Comparison of ENCODE assay signal across 8 mouse cellular contexts in the genomic region with DNA sequence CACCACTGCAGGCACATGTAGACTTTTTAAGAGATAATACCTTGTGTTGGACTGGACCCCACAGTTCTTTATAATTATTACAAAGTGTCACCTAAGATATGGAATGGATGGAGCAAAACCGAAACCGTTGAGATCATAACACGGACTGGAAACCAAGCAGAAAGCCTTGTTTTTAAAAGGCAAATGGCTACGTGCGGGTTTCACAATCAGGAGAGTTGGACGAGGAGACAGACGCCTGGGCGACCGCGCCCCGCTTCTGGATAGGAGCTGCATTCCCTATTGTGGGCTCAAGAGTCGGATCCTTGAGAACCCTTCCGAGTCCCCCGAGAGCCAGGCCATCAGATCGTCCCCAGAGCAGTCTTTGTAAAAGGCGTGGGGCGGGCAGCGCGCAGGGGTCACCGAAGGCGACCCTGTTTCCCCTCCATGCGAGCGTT. TPM values are rescaled to one million over a fixed set of nuclear protein-coding genes. Genes with fewer than 3 reads are reported as not detected.
DNase-seq lines count a peak whose midpoint lies in the region; ATAC-seq and TF ChIP-seq lines count a peak whose summit lies in the region.

No protein-coding gene starts in this region.

- under 1% methylated on average over 23 of the region's 23 CpGs for WGBS in heart, embryonic 14.5 days
- under 1% methylated on average over 23 of the region's 23 CpGs for WGBS in embryonic facial prominence, embryonic 13.5 days
- 1% methylated on average over 23 of the region's 23 CpGs for WGBS in limb, embryonic 11.5 days
- 1% methylated on average over 23 of the region's 23 CpGs for WGBS in neural tube, embryonic 14.5 days

- peaks cover 69% of the 10 kb centered on the region for H3K79me2 ChIP-seq in CH12.LX (replicated peaks; ENCODE audit: control insufficient read depth, extremely low read depth, insufficient read depth, poor library complexity, severe bottlenecking)

- peak overlapping the region; percentile 87 for H3K9ac ChIP-seq in heart, embryonic 14.5 days (ENCODE audit: low read length)
- peak overlapping the region; percentile 90 for H3K9ac ChIP-seq in CH12.LX (ENCODE audit: insufficient read depth, low read depth)
- peak overlapping the region; percentile 95 for H3K9ac ChIP-seq in embryonic facial prominence, embryonic 13.5 days
- peak overlapping the region; percentile 93 for H3K9ac ChIP-seq in limb, embryonic 11.5 days (ENCODE audit: low read length)
- peak overlapping the region; percentile 92 for H3K9ac ChIP-seq in neural tube, embryonic 14.5 days (replicated peaks; ENCODE audit: low read depth, low read length)

- intact Hi-C loops in heart, postnatal 14 days (cut with DNase I), result loop anchor here (5.0 kb wide), 1 partner anchor 492 kb away; the partner anchor contains the start of gene Golga5

- H3K27me3 ChIP-seq in heart, embryonic 14.5 days (ENCODE audit: control insufficient read depth, insufficient read depth, low read length), result no peaks in the 10 kb centered on the region
- H3K27me3 ChIP-seq in CH12.LX (replicated peaks), result no peaks in the 10 kb centered on the region
- H3K27me3 ChIP-seq in embryonic facial prominence, embryonic 13.5 days, result no peaks in the 10 kb centered on the region
- H3K27me3 ChIP-seq in limb, embryonic 11.5 days (ENCODE audit: control insufficient read depth, insufficient read depth, low read length), result no peaks in the 10 kb centered on the region
- no peaks in the 10 kb centered on the region for H3K27me3 ChIP-seq in neural tube, embryonic 14.5 days (ENCODE audit: control insufficient read depth, insufficient read depth, low read length)

- peak overlapping the region; percentile 77 for H3K4me2 ChIP-seq in heart, embryonic 14.5 days (ENCODE audit: low read length)
- H3K4me2 ChIP-seq in CH12.LX (ENCODE audit: insufficient read depth, low read depth, poor library complexity, severe bottlenecking), result peak overlapping the region; percentile 79
- peak overlapping the region; percentile 69 for H3K4me2 ChIP-seq in embryonic facial prominence, embryonic 13.5 days
- H3K4me2 ChIP-seq in limb, embryonic 11.5 days (ENCODE audit: low read depth, severe bottlenecking), result peak overlapping the region; percentile 64
- peak overlapping the region; percentile 82 for H3K4me2 ChIP-seq in neural tube, embryonic 14.5 days (ENCODE audit: low read depth, low read length)

- H3K9me3 ChIP-seq in heart, embryonic 14.5 days (ENCODE audit: control insufficient read depth, low read length), result no peaks in the 10 kb centered on the region
- H3K9me3 ChIP-seq in CH12.LX (replicated peaks; ENCODE audit: low read length), result no peaks in the 10 kb centered on the region
- no peaks in the 10 kb centered on the region for H3K9me3 ChIP-seq in embryonic facial prominence, embryonic 13.5 days
- H3K9me3 ChIP-seq in limb, embryonic 11.5 days (ENCODE audit: control insufficient read depth, low read length), result no peaks in the 10 kb centered on the region
- no peaks in the 10 kb centered on the region for H3K9me3 ChIP-seq in neural tube, embryonic 14.5 days (ENCODE audit: control insufficient read depth, low read length)

- H3K4me1 ChIP-seq in heart, embryonic 14.5 days (ENCODE audit: control insufficient read depth in 2 of 2, insufficient read depth in 2 of 2, low read length in 2 of 2), result peaks cover 13 to 27% of the 10 kb centered on the region in 2 experiments
- H3K4me1 ChIP-seq in CH12.LX (ENCODE audit: control insufficient read depth in 1 of 2, insufficient read depth in 2 of 2), result peaks cover 8 to 66% of the 10 kb centered on the region in 2 experiments; a peak in 3 of 4 replicates
- peaks cover 27% of the 10 kb centered on the region for H3K4me1 ChIP-seq in embryonic facial prominence, embryonic 13.5 days
- H3K4me1 ChIP-seq in limb, embryonic 11.5 days (ENCODE audit: control insufficient read depth, insufficient read depth, low read length), result peaks cover 4% of the 10 kb centered on the region; the same call in 1 of the 2 replicates
- peaks cover 16% of the 10 kb centered on the region for H3K4me1 ChIP-seq in neural tube, embryonic 14.5 days (ENCODE audit: control insufficient read depth, insufficient read depth, low read length)

- dilution Hi-C loops in CH12.LX (cut with MboI; ENCODE audit: extremely low pct_ligation_motif_present, extremely low pct_unique_long_range_greater_than_20kb, low sequenced_read_pairs), result no loop called here

- no peak for TF ChIP-seq POLR2A in CH12.LX (IDR thresholded peaks at IDR 0.05; ENCODE audit: low read depth, low read length)

- in situ Hi-C loops in CH12.LX (cut with MboI; ENCODE audit: low pct_ligation_motif_present, low pct_unique_long_range_greater_than_20kb, low sequenced_read_pairs), result no loop called here

- peak overlapping the region; percentile 84 to 87 for H3K27ac ChIP-seq in heart, embryonic 14.5 days (replicated peaks in 1 of 2; ENCODE audit: control insufficient read depth in 1 of 2, insufficient read depth in 1 of 2, low read depth in 2 of 2, low read length in 2 of 2)
- H3K27ac ChIP-seq in CH12.LX (ENCODE audit: insufficient read depth, low read depth), result 0 out of 2 replicates have a peak overlapping the region, but pooled peaks have one; percentile 89
- peak overlapping the region; percentile 94 for H3K27ac ChIP-seq in embryonic facial prominence, embryonic 13.5 days
- H3K27ac ChIP-seq in limb, embryonic 11.5 days (replicated peaks; ENCODE audit: low read depth, low read length), result peak overlapping the region; percentile 75
- H3K27ac ChIP-seq in neural tube, embryonic 14.5 days (ENCODE audit: low read depth, low read length), result peak overlapping the region; percentile 94

- peaks cover 7% of the 10 kb centered on the region for H3K36me3 ChIP-seq in heart, embryonic 14.5 days (ENCODE audit: control insufficient read depth, insufficient read depth, low read length)
- peaks cover 6 to 26% of the 10 kb centered on the region in 2 experiments for H3K36me3 ChIP-seq in CH12.LX (replicated peaks in 1 of 2; ENCODE audit: control insufficient read depth in 1 of 2, insufficient read depth in 1 of 2, low read length in 1 of 2)
- peaks cover 10% of the 10 kb centered on the region for H3K36me3 ChIP-seq in embryonic facial prominence, embryonic 13.5 days
- H3K36me3 ChIP-seq in limb, embryonic 11.5 days (ENCODE audit: control insufficient read depth, insufficient read depth, low read length), result peaks cover 3% of the 10 kb centered on the region; the same call in 1 of the 2 replicates
- no peaks in the 10 kb centered on the region for H3K36me3 ChIP-seq in neural tube, embryonic 14.5 days (ENCODE audit: control insufficient read depth, insufficient read depth, low read length)

- TF ChIP-seq RAD21 in CH12.LX (IDR thresholded peaks at IDR 0.05; ENCODE audit: low read depth, low read length), result no peak

- ATAC-seq in heart, embryonic 14.5 days (ENCODE audit: insufficient number of reproducible peaks, insufficient read depth, low FRiP score, low read depth), result no peak; the same call in 1 of the 2 replicates
- no peak for ATAC-seq in embryonic facial prominence, embryonic 13.5 days (ENCODE audit: insufficient number of reproducible peaks, insufficient read depth, low FRiP score, low TSS enrichment, low read depth)
- ATAC-seq in limb, embryonic 11.5 days (ENCODE audit: insufficient number of reproducible peaks, low FRiP score, low TSS enrichment, low read depth), result peak; percentile 55; the same call in 1 of the 2 replicates
- peak; percentile 59 for ATAC-seq in neural tube, embryonic 14.5 days (ENCODE audit: low read depth)

- DNase-seq in heart, postnatal 14 days, result no peak
- no peak for DNase-seq in CH12.LX (ENCODE audit: extremely low read depth)
- DNase-seq in limb, embryonic 11.5 days (ENCODE audit: low spot score), result no peak
- DNase-seq in adrenal gland, postnatal 25 days, result no peak
- DNase-seq in Muller cell, postnatal 12 days (ENCODE audit: inconsistent ontology term), result no peak

- TF ChIP-seq EP300 in CH12.LX (IDR thresholded peaks at IDR 0.05; ENCODE audit: low read length), result no peak

- no peak for TF ChIP-seq CTCF in CH12.LX (conservative IDR thresholded peaks at IDR 0.05 in 1 of 2, IDR thresholded peaks at IDR 0.05 in 1 of 2; ENCODE audit: low read depth in 2 of 2, low read length in 2 of 2)

- H3K4me3 ChIP-seq in heart, embryonic 14.5 days (ENCODE audit: control insufficient read depth in 1 of 2, insufficient read depth in 1 of 2, low read depth in 1 of 2, low read length in 2 of 2), result peak overlapping the region; percentile 79 to 88
- peak overlapping the region; percentile 81 to 91 (median 91) for H3K4me3 ChIP-seq in CH12.LX (replicated peaks in 1 of 3; ENCODE audit: low read depth in 2 of 3, low read length in 2 of 3, poor library complexity in 1 of 3)
- peak overlapping the region; percentile 92 for H3K4me3 ChIP-seq in embryonic facial prominence, embryonic 13.5 days
- peak overlapping the region; percentile 91 for H3K4me3 ChIP-seq in limb, embryonic 11.5 days (ENCODE audit: low read depth, low read length)
- H3K4me3 ChIP-seq in neural tube, embryonic 14.5 days (ENCODE audit: low read depth, low read length), result peak overlapping the region; percentile 90

TF ChIP-seq in CH12.LX, 34 proteins besides CTCF, POLR2A, EP300 and RAD21:
- peak; percentile 50; the same call in 1 of the 2 replicates for TF ChIP-seq MYC (IDR thresholded peaks at IDR 0.05; ENCODE audit: low read depth, low read length)
- TF ChIP-seq RCOR1 (conservative IDR thresholded peaks at IDR 0.05; ENCODE audit: low read depth, low read length), result no peak

RNA-seq across cellular contexts. Expression of gene Cpsf2, which starts 0.6 kb away (rescaled TPM):
- polyA plus RNA-seq in heart, embryonic 14.5 days (2014; fragmentation: Nextera tagmentation; extraction: Ambion mirVana), result 21.5 and 23.2 TPM in 2 replicates
- 10 to 100 TPM; 15.7 TPM for total RNA-seq in heart, postnatal 14 days (2021)
- 32.7 and 38.1 TPM in 2 replicates for total RNA-seq in CH12.LX (2012; rRNA removed)
- 42.0 and 45.5 TPM in 2 replicates for total RNA-seq in CH12.LX (2014; rRNA removed)
- polyA plus RNA-seq in CH12.LX (2012; ENCODE audit: insufficient read length, low read depth), result 34.6 and 36.1 TPM in 2 replicates
- 30.8 and 32.3 TPM in 2 replicates for polyA plus RNA-seq in embryonic facial prominence, embryonic 13.5 days (2015; fragmentation: Nextera tagmentation; extraction: Ambion mirVana)
- 39.2 and 41.8 TPM in 2 replicates for polyA plus RNA-seq in limb, embryonic 11.5 days (2014; fragmentation: Nextera tagmentation; extraction: Ambion mirVana)
- 34.5 and 39.8 TPM in 2 replicates for polyA plus RNA-seq in neural tube, embryonic 14.5 days (2014; fragmentation: Nextera tagmentation; extraction: Ambion mirVana)
- total RNA-seq in adrenal gland, postnatal 25 days (2021), result 39.6 and 39.7 TPM in 2 replicates

RNA-seq across cellular contexts. Expression of gene Atxn3, which starts 17.1 kb away (rescaled TPM):
- 8.8 and 10.2 TPM in 2 replicates for polyA plus RNA-seq in heart, embryonic 14.5 days (2014; fragmentation: Nextera tagmentation; extraction: Ambion mirVana)
- 10 to 100 TPM in 1 of 2 experiments, 1 to 10 TPM in 1; 9.2 to 10.7 TPM for total RNA-seq in heart, postnatal 14 days (2021)
- total RNA-seq in CH12.LX (2012; rRNA removed) (10.8 and 11.2 TPM in 2 replicates), CH12.LX (2014; rRNA removed) (24.4 and 25.8 TPM in 2 replicates)
- 19.9 and 21.8 TPM in 2 replicates for polyA plus RNA-seq in CH12.LX (2012; ENCODE audit: insufficient read length, low read depth)
- 10.7 and 12.4 TPM in 2 replicates for polyA plus RNA-seq in embryonic facial prominence, embryonic 13.5 days (2015; fragmentation: Nextera tagmentation; extraction: Ambion mirVana)
- 10.4 and 12.3 TPM in 2 replicates for polyA plus RNA-seq in limb, embryonic 11.5 days (2014; fragmentation: Nextera tagmentation; extraction: Ambion mirVana)
- 13.1 and 13.3 TPM in 2 replicates for polyA plus RNA-seq in neural tube, embryonic 14.5 days (2014; fragmentation: Nextera tagmentation; extraction: Ambion mirVana)
- total RNA-seq in adrenal gland, postnatal 25 days (2021), result 18.5 and 30.1 TPM in 2 replicates

Comparison
In these comparisons a context has a peak if more than half of its experiments do, and no peak if none do; other contexts are left out.
1. ATAC-seq: peak in limb, embryonic 11.5 days (single experiment) and neural tube, embryonic 14.5 days (single experiment); none in heart, embryonic 14.5 days (single experiment) and embryonic facial prominence, embryonic 13.5 days (single experiment).
2. Peak in every context shown above with its lines, with median percentiles within 50 percentile points of each other: H3K27ac ChIP-seq, H3K4me2 ChIP-seq, H3K4me3 ChIP-seq and H3K9ac ChIP-seq.